Mouse (Mus musculus) liver, embryonic 12.5 days (tissue): ENCODE data around the gene Lsg1. TPM values are rescaled to one million over a fixed set of nuclear protein-coding genes. Genes with fewer than 3 reads are reported as not detected.

Experiments used
- ATAC-seq: fragments of 200-750 bp; cut with Nextera tagmentation; 2 replicates; pipeline ENCODE4 v1.8.0; 2017; ENCODE audit warnings: moderate number of reproducible peaks, mild to moderate bottlenecking, moderate library complexity
- H3K27ac ChIP-seq: fragments of 300-500 bp; sonication (generic); 2 replicates; pipeline ENCODE4 v1.5.1; 2016; ENCODE audit warnings: mild to moderate bottlenecking
- H3K27me3 ChIP-seq: fragments of 300-500 bp; sonication (generic); replicated peaks from 2 replicates; pipeline ENCODE4 v1.6.1; 2016; ENCODE audit warnings: mild to moderate bottlenecking, moderate library complexity
- H3K36me3 ChIP-seq: fragments of 300-500 bp; sonication (generic); 2 replicates; pipeline ENCODE4 v1.6.1; 2016; ENCODE audit warnings: mild to moderate bottlenecking, moderate library complexity
- H3K4me1 ChIP-seq: fragments of 300-500 bp; sonication (generic); 2 replicates; pipeline ENCODE4 v1.6.1; 2016
- H3K4me2 ChIP-seq: fragments of 300-500 bp; sonication (generic); 2 replicates; pipeline ENCODE4 v1.6.1; 2016; ENCODE audit warnings: mild to moderate bottlenecking, moderate library complexity
- H3K4me3 ChIP-seq: fragments of 300-500 bp; sonication (generic); 2 replicates; pipeline ENCODE4 v1.5.1; 2016; ENCODE audit warnings: mild to moderate bottlenecking, moderate library complexity
- H3K9ac ChIP-seq: fragments of 300-500 bp; sonication (generic); 2 replicates; pipeline ENCODE4 v1.6.1; 2016; ENCODE audit warnings: mild to moderate bottlenecking, moderate library complexity
- H3K9me3 ChIP-seq: fragments of 300-500 bp; sonication (generic); replicated peaks from 2 replicates; pipeline ENCODE4 v1.6.1; 2016; ENCODE audit warnings: mild to moderate bottlenecking, moderate library complexity
- WGBS: fragments of 180-500 bp; shearing (Covaris S2); methylation state at CpG from one replicate; pipeline ENCODE4 v1.1.7; 2016; ENCODE audit not compliant: insufficient replicate concordance; 5-methylcytosine and 5-hydroxymethylcytosine counted together
- polyA plus RNA-seq: library from polyadenylated mRNA; unstranded; fragments of >200 nt; fragmentation: Nextera tagmentation; extraction: Ambion mirVana; gene quantifications from 2 replicates; pipeline ENCODE4 v1.2.1, GENCODE M21; 2016

The Lsg1 gene
- polyA plus RNA-seq, 1 experiment from 2014 or later: 50.9 TPM

DNA sequence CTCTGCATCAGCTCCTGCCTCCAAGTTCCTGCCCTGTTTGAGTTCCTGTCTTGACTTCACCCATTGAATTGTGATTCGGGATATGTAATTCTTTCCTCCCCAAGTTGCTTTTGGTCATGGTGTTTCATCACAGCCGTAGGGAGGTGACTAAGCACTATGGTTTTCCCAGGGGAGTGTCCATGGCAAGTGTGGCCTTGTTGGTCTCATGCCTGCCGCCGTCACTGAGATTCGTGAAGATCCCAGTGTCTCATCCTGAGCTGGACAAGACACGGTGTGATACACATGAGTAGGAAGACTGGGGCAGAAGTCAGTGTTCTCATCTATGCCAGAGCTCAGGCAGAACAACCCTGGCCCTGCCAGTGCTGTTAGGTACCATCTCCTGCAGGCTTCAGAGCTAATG, 62.9 kb downstream of the Lsg1 start:
- Histone ChIP-seq H3K9ac (no peak overlapping the region), H3K4me3 (no peak overlapping the region), H3K4me1 (0 out of 2 replicates have a peak, but pooled peaks cover 3% of the 10 kb centered on the region), H3K27me3 (peaks cover 7% of the 10 kb centered on the region), H3K27ac (no peak overlapping the region), H3K36me3 (no peaks in the 10 kb centered on the region), H3K4me2 (no peak overlapping the region), H3K9me3 (no peaks in the 10 kb centered on the region)
- 77% methylated on average over 6 of the region's 6 CpGs for WGBS
- no peak for ATAC-seq

- Histone ChIP-seq H3K4me1 (peaks cover 9% of the 10 kb centered on the region), H3K4me3 (no peak overlapping the region), H3K36me3 (no peaks in the 10 kb centered on the region), H3K27me3 (peaks cover 7% of the 10 kb centered on the region; the same call in 1 of the 2 replicates), H3K27ac (no peak overlapping the region), H3K9me3 (no peaks in the 10 kb centered on the region), H3K9ac (no peak overlapping the region), H3K4me2 (no peak overlapping the region)
- 66% methylated on average over 10 of the region's 10 CpGs for WGBS
- ATAC-seq: no peak
Measured at GRCm38 (mm10) chr16:30522253-30522940, 65.0 kb downstream of the Lsg1 start.

DNA sequence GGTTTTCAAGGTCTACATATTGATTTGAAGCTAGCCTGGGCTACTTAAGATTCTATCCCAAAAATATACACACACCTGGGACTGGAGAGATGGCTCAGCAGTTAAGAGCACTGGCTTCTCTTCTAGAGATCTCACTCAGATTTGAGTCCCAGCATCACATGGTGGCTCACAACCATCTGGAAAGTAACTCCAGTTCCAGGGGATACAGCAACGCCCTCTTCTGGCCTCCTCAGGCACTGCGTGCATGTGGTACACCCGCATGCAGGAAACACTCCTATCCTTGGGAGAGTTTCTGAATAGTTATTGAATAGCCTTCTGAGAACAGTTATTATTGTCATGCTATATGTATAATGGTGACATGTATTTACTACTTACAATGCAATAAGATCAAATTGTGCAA, 66.2 kb downstream of the Lsg1 start:
- Histone ChIP-seq H3K27ac (no peak overlapping the region), H3K27me3 (peaks cover 12% of the 10 kb centered on the region; the same call in 1 of the 2 replicates), H3K9ac (no peak overlapping the region), H3K4me1 (peaks cover 9% of the 10 kb centered on the region), H3K4me3 (no peak overlapping the region), H3K36me3 (no peaks in the 10 kb centered on the region), H3K4me2 (no peak overlapping the region), H3K9me3 (no peaks in the 10 kb centered on the region)
- 54% methylated on average over 3 of the region's 3 CpGs for WGBS
- ATAC-seq: no peak

DNA sequence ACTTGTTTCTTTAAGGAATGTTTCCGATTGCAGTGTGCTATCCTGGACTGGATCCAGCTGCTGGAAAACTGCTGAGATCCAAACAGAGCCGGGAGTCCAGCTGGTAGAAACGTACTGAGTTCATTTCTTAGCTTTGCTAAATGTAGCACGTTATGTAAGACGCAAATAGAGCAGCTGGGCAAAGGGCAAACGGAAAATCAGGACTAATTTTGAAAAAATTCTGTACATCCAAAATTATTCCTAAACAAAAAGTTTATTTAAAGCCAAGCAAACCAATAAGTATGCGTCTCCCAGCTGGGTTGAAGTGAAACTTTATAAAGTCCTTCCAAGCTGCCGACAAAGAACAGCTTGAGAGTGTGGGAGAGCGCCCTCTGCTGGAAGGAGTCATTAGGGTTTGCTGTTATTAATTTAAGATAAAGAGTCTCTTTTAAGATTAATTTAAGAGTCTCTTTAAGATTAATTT, 67.0 kb downstream of the Lsg1 start:
- Histone ChIP-seq H3K4me2 (peak overlapping the region; percentile 51), H3K4me1 (peaks cover 9% of the 10 kb centered on the region), H3K36me3 (no peaks in the 10 kb centered on the region), H3K27me3 (peaks cover 12% of the 10 kb centered on the region; the same call in 1 of the 2 replicates), H3K4me3 (peak overlapping the region; percentile 28), H3K27ac (no peak overlapping the region), H3K9me3 (peaks cover 3% of the 10 kb centered on the region), H3K9ac (no peak overlapping the region)
- no peak for ATAC-seq
- WGBS: 22% methylated on average over 9 of the region's 9 CpGs

GRCm38 (mm10) chr16:30518635-30519034, 68.8 kb downstream of the Lsg1 start:
- Histone ChIP-seq H3K9me3 (peaks cover 6% of the 10 kb centered on the region), H3K4me1 (peaks cover 16% of the 10 kb centered on the region), H3K4me2 (no peak overlapping the region), H3K27ac (no peak overlapping the region), H3K9ac (no peak overlapping the region), H3K36me3 (no peaks in the 10 kb centered on the region), H3K4me3 (no peak overlapping the region), H3K27me3 (peaks cover 17% of the 10 kb centered on the region)
- ATAC-seq: no peak
- 74% methylated on average over 9 of the region's 9 CpGs for WGBS

GRCm38 (mm10) chr16:30517666-30518283, 69.6 kb downstream of the Lsg1 start:
- no peak for ATAC-seq
- Histone ChIP-seq H3K9ac (no peak overlapping the region), H3K27me3 (peaks cover 17% of the 10 kb centered on the region), H3K4me1 (peaks cover 19% of the 10 kb centered on the region), H3K4me2 (no peak overlapping the region), H3K4me3 (no peak overlapping the region), H3K9me3 (peaks cover 6% of the 10 kb centered on the region), H3K27ac (no peak overlapping the region), H3K36me3 (no peaks in the 10 kb centered on the region)
- 49% methylated on average over 11 of the region's 11 CpGs for whole genome bisulfite sequencing

DNA sequence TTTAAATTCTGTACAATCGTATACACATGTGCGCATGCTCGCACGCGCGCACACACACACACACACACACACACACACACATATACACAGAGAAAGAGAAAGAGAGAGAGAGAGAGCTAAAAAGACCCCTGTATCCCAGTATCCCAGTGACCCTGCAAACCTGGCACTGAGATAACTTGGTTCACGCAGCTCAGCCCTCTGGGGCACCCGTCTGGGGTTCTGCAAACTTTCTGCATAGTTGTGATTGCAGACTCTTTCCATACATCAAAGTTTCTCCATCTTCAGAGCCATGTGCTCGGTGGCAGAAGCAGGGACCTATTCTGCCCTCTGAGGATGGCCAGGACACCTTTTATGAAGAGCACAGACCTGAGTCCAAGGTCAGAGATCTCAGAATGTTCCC, 70.4 kb downstream of the Lsg1 start:
- WGBS: 84% methylated on average over 9 of the region's 9 CpGs
- H3K36me3 ChIP-seq: no peaks in the 10 kb centered on the region
- peaks cover 26% of the 10 kb centered on the region for H3K4me1 ChIP-seq
- peaks cover 6% of the 10 kb centered on the region for H3K9me3 ChIP-seq
- no peak overlapping the region for H3K4me2 ChIP-seq
- no peak for ATAC-seq
- no peak overlapping the region for H3K4me3 ChIP-seq
- H3K9ac ChIP-seq: no peak overlapping the region
- H3K27ac ChIP-seq: no peak overlapping the region
- peaks cover 17% of the 10 kb centered on the region for H3K27me3 ChIP-seq

GRCm38 (mm10) chr16:30515418-30515817, 72.0 kb downstream of the Lsg1 start:
- no peak for ATAC-seq
- no peak overlapping the region for H3K9ac ChIP-seq
- no peak overlapping the region for H3K4me3 ChIP-seq
- peaks cover 17% of the 10 kb centered on the region for H3K27me3 ChIP-seq
- peaks cover 37% of the 10 kb centered on the region for H3K4me1 ChIP-seq
- H3K36me3 ChIP-seq: no peaks in the 10 kb centered on the region
- 55% methylated on average over 12 of the region's 12 CpGs for WGBS
- no peak overlapping the region for H3K27ac ChIP-seq
- H3K4me2 ChIP-seq: no peak overlapping the region
- peaks cover 6% of the 10 kb centered on the region for H3K9me3 ChIP-seq

DNA sequence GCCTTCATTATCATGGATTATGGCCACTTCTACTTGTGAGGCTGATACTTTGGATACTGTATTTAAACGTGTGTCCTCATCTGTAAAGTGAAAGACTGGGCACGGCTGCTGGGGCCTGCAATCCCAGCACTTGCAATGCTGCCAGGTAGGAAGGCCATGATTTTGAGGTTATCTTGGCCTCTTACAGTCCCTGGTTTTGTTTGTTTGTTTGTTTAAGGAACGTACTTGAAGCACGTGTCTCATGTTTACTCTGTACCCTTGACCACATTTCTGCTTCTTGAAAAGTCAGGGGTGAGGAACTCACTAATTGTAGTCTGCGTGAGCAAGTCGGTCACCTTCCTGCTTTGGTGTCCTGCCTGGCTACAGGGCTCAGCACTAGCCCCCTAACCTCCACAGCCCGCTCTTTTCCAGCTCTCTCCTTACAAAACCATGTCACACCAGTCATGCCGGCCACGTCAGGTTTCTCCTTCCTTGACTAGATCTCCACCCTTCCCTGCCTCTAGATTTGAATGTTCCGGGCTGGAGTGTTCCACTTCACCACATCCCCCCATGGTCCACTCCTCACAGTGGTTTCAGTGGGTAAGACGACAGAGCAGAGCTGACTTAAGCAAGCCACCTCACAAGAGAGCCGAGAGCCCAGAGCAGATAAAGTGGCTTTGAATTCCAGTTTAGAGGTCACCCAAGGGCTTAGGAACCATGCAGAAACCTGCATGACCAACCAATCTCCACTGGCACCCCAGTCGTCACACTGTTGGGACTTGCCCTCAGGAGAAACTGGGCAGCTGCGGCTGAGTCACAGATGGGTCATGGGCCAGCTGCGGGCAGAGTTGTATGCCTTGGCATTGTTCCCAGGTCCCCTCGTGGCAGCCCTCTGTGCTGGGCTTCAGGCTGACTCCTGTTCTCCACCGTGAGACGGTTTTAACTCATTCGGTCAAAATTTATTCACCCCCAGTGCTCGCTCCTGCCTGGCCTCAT, 74.1 kb downstream of the Lsg1 start:
- Histone ChIP-seq H3K9ac (no peak overlapping the region), H3K4me3 (no peak overlapping the region), H3K27ac (peak overlapping the region; percentile 88; the same call in 1 of the 2 replicates), H3K4me2 (no peak overlapping the region), H3K9me3 (peaks cover 6% of the 10 kb centered on the region), H3K4me1 (peaks cover 49% of the 10 kb centered on the region), H3K27me3 (peaks cover 22% of the 10 kb centered on the region), H3K36me3 (no peaks in the 10 kb centered on the region)
- ATAC-seq: no peak
- 77% methylated on average over 20 of the region's 20 CpGs for WGBS

DNA sequence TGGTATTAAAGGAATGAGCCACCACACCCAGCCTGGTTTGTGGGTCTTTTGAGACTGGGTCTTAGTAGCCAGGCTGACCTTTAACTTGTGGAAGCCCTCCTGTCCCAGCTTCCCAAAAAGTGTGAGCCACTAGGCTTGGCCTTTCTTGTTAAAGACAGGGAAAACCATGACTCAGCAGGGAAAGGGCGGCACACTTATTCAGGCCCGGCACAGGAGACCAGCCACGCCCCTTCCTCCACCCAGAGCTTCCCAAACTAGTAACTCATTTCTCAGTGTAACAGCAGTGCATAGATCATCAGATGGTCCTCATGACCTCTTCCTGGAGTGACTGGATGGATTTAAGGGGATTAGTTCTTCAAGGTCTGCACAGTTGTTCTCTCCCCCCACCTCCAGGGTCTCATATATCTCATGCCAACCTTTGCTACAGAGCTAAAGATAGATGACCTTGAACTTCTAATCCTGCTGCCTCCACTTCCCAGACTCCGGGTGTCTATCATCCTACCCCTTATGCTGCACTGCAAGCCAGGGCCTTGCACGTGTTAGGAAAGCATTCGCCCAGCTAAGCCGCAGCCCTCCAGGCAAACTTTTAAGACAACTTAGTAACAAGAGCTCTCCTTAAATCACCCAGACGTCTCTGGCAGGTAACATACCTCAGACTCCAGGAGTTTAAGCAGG, 74.9 kb downstream of the Lsg1 start:
- Histone ChIP-seq H3K4me1 (peaks cover 44% of the 10 kb centered on the region), H3K4me2 (peak overlapping the region; percentile 75), H3K9me3 (peaks cover 6% of the 10 kb centered on the region), H3K27ac (peak overlapping the region; percentile 88), H3K4me3 (no peak overlapping the region), H3K36me3 (no peaks in the 10 kb centered on the region), H3K27me3 (peaks cover 16% of the 10 kb centered on the region), H3K9ac (peak overlapping the region; percentile 25; the same call in 1 of the 2 replicates)
- 43% methylated on average over 8 of the region's 8 CpGs for WGBS
- peak; percentile 64 for ATAC-seq
